Comparison of ENCODE assay signal across 21 mouse cellular contexts in genomic region chr3:78866896-78867295, GRCm38 (mm10).
"Had no signal": no experiment of that assay in that cellular context is flagged by ENCODE, and none has a peak within 500 bp of the region (broad histone marks: within the 10 kb centered on the region; RNA-seq: fewer than 3 reads in every experiment).

No protein-coding gene starts in this region.

- ATAC-seq: hindbrain, postnatal 0 days; intestine, embryonic 16.5 days had no signal

- H3K4me1 ChIP-seq: heart, embryonic 13.5 days; heart, embryonic 15.5 days; hindbrain, embryonic 15.5 days; kidney, embryonic 15.5 days; limb, embryonic 13.5 days; limb, embryonic 15.5 days had no signal

- H3K36me3 ChIP-seq: heart, embryonic 13.5 days; heart, embryonic 15.5 days; hindbrain, embryonic 13.5 days; hindbrain, embryonic 15.5 days; kidney, embryonic 15.5 days; limb, embryonic 13.5 days; limb, embryonic 15.5 days had no signal

- H3K27me3 ChIP-seq: heart, embryonic 13.5 days; heart, embryonic 15.5 days; hindbrain, embryonic 13.5 days; hindbrain, embryonic 15.5 days; kidney, embryonic 15.5 days; limb, embryonic 13.5 days; limb, embryonic 15.5 days had no signal

- DNase-seq: gastrocnemius, postnatal 14 days; gastrocnemius, postnatal 36 days; heart, adult 11 months; heart, adult 2 months; heart, postnatal 14 days; heart, postnatal 36 days; kidney, adult 11 months; layer of hippocampus, adult 9-11 months; layer of hippocampus, postnatal 36 days; left cerebral cortex, postnatal 4 days had no signal

- H3K9ac ChIP-seq: heart, embryonic 13.5 days; heart, embryonic 15.5 days; hindbrain, embryonic 13.5 days; hindbrain, embryonic 15.5 days; kidney, embryonic 15.5 days; limb, embryonic 13.5 days; limb, embryonic 15.5 days had no signal

- H3K27ac ChIP-seq: heart, adult 2 months; heart, embryonic 13.5 days; heart, embryonic 15.5 days; hindbrain, embryonic 13.5 days; hindbrain, embryonic 15.5 days; hindbrain, postnatal 0 days; kidney, embryonic 15.5 days; kidney, postnatal 0 days; limb, embryonic 13.5 days; limb, embryonic 15.5 days had no signal

- H3K4me2 ChIP-seq: heart, embryonic 11.5 days; heart, embryonic 13.5 days; heart, embryonic 15.5 days; hindbrain, embryonic 13.5 days; hindbrain, embryonic 15.5 days; kidney, embryonic 15.5 days; limb, embryonic 13.5 days; limb, embryonic 15.5 days had no signal

- H3K9me3 ChIP-seq: heart, embryonic 13.5 days; heart, embryonic 15.5 days; hindbrain, embryonic 13.5 days; hindbrain, embryonic 15.5 days; kidney, embryonic 15.5 days; limb, embryonic 13.5 days; limb, embryonic 15.5 days had no signal

- H3K4me3 ChIP-seq: heart, adult 2 months; heart, embryonic 13.5 days; heart, embryonic 15.5 days; hindbrain, embryonic 13.5 days; hindbrain, embryonic 15.5 days; kidney, embryonic 15.5 days; limb, embryonic 13.5 days; limb, embryonic 15.5 days had no signal
